ENCODE assay signal across 15 mouse cellular contexts in genomic region chr2:147023067-147023466, GRCm38 (mm10).
"Had no signal": no experiment of that assay in that cellular context is flagged by ENCODE, and none has a peak within 500 bp of the region (broad histone marks: within the 10 kb centered on the region; RNA-seq: fewer than 3 reads in every experiment).

No protein-coding gene starts in this region.

- DNase-seq: retina, postnatal 1 day; right cerebral cortex, adult 18-20 months; right cerebral cortex, postnatal 14 days; right cerebral cortex, postnatal 25 days; right cerebral cortex, postnatal 4 days; spleen, adult 18-20 months; thymus, adult 18-20 months; thymus, adult 2 months; thymus, postnatal 14 days; thymus, postnatal 25 days; thymus, postnatal 36 days; thymus, postnatal 4 days had no signal

- H3K27ac ChIP-seq: neural tube, embryonic 13.5 days; stomach, embryonic 15.5 days; stomach, postnatal 0 days had no signal

- H3K9ac ChIP-seq: neural tube, embryonic 13.5 days; stomach, embryonic 15.5 days had no signal

- H3K4me3 ChIP-seq: neural tube, embryonic 13.5 days; stomach, embryonic 15.5 days had no signal

- H3K4me1 ChIP-seq: stomach, embryonic 15.5 days had no signal

- H3K27me3 ChIP-seq: neural tube, embryonic 13.5 days; stomach, embryonic 15.5 days had no signal

- H3K9me3 ChIP-seq: neural tube, embryonic 13.5 days; stomach, embryonic 15.5 days had no signal

- H3K4me2 ChIP-seq: neural tube, embryonic 13.5 days; stomach, embryonic 15.5 days had no signal
